Mouse (Mus musculus) E14TG2a.4 (cell line): ENCODE measurements at regions not wholly inside any gene's neighbourhood (a gene's known extent, or its start where the extent isn't known, plus 50 kb on each side); places are given as distances from the start of the nearest gene placed in this dataset.

Experiments used
- CTCF ChIP-seq: conservative IDR thresholded peaks from 2 replicates; pipeline ENCODE4 v1.5.1; 2014; ENCODE audit warnings: low read length
- POU5F1 ChIP-seq: IDR thresholded peaks from 2 replicates; pipeline ENCODE4 v1.6.1; 2014; ENCODE audit warnings: low read length, borderline replicate concordance

GRCm38 (mm10) chr2:135525779-135526178, 133.0 kb upstream of the Plcb4 start:
- TF ChIP-seq CTCF (no peak), POU5F1 (no peak)
